Mouse (Mus musculus) adrenal gland, adult (tissue): Measurements from ENCODE around the gene BC025920.

Experiments used
- DNase-seq, 2 experiments: peaks; one replicate each; pipeline ENCODE4 v3.0.0; 2022 to 2023; ENCODE audit warnings: low spot score in 1 of 2; ENCODE audit not compliant: inconsistent age in 2 of 2

Gene BC025920

GRCm38 (mm10) chr10:81572975-81573374 is 33.1 kb upstream of the BC025920 start:
- peak; percentile 59 to 77 for DNase-seq

- DNase-seq = peak; percentile 56 to 69
Observed at GRCm38 (mm10) chr10:81574081-81575056, 31.7 kb upstream of the BC025920 start, which contains the start of gene Tle2. TSS of gene Tle2 (plus strand) at chr10:81574561.

GRCm38 (mm10) chr10:81575208-81575631 is 30.9 kb upstream of the BC025920 start:
- peak; percentile 77 to 84 for DNase-seq

- peak; percentile 75 to 86 for DNase-seq
Observed at GRCm38 (mm10) chr10:81575695-81576094, 30.4 kb upstream of the BC025920 start.

- no peak for DNase-seq
Observed at GRCm38 (mm10) chr10:81579967-81580366, 26.1 kb upstream of the BC025920 start.

- peak in 1 of 2 experiments; percentile 46 for DNase-seq
Observed at GRCm38 (mm10) chr10:81580441-81581070, 25.5 kb upstream of the BC025920 start.

- DNase-seq = peak; percentile 43 to 72
Observed at GRCm38 (mm10) chr10:81583347-81583746, 22.7 kb upstream of the BC025920 start.

GRCm38 (mm10) chr10:81588739-81589138 is 17.3 kb upstream of the BC025920 start:
- DNase-seq = no peak

GRCm38 (mm10) chr10:81591846-81592245 is 14.2 kb upstream of the BC025920 start:
- no peak for DNase-seq

GRCm38 (mm10) chr10:81592631-81593030 is 13.4 kb upstream of the BC025920 start:
- DNase-seq = no peak

- DNase-seq = no peak
Observed at GRCm38 (mm10) chr10:81593223-81593622, 12.8 kb upstream of the BC025920 start.

- no peak for DNase-seq
Observed at GRCm38 (mm10) chr10:81593935-81594334, 12.1 kb upstream of the BC025920 start.

GRCm38 (mm10) chr10:81595599-81595998 is 10.5 kb upstream of the BC025920 start:
- DNase-seq = peak in 1 of 2 experiments; percentile 51

GRCm38 (mm10) chr10:81596611-81597010 is 9.5 kb upstream of the BC025920 start:
- DNase-seq = peak; percentile 67 to 79

GRCm38 (mm10) chr10:81597137-81597950 is 8.7 kb upstream of the BC025920 start:
- peak; percentile 80 to 86 for DNase-seq

- no peak for DNase-seq
Observed at GRCm38 (mm10) chr10:81598342-81598741, 7.7 kb upstream of the BC025920 start.

- DNase-seq = no peak
Observed at GRCm38 (mm10) chr10:81598871-81599270, 7.2 kb upstream of the BC025920 start.

- no peak for DNase-seq
Observed at GRCm38 (mm10) chr10:81599630-81600029, 6.4 kb upstream of the BC025920 start.

- no peak for DNase-seq
Observed at GRCm38 (mm10) chr10:81600096-81600495, 6.0 kb upstream of the BC025920 start.

GRCm38 (mm10) chr10:81600738-81601203 is 5.3 kb upstream of the BC025920 start, which contains the start of gene Tle6:
TSS of gene Tle6 (minus strand) at chr10:81601073.
- peak; percentile 98 for DNase-seq
